9 mouse cellular contexts compared by ENCODE assay signal in genomic region chr8:71496481-71496880, GRCm38 (mm10). TPM values are rescaled to one million over a fixed set of nuclear protein-coding genes. Genes with fewer than 3 reads are reported as not detected.
DNase-seq lines count a peak whose midpoint lies in the region; ATAC-seq lines count a peak whose summit lies in the region.
"Had no signal": no experiment of that assay in that cellular context is flagged by ENCODE, and none has a peak within 500 bp of the region (broad histone marks: within the 10 kb centered on the region; RNA-seq: fewer than 3 reads in every experiment).

No protein-coding gene starts in this region.

- H3K27me3 ChIP-seq in forebrain, embryonic 10.5 days (ENCODE audit: poor library complexity, severe bottlenecking), result no peaks in the 10 kb centered on the region
- H3K27me3 ChIP-seq in forebrain, embryonic 16.5 days (replicated peaks; ENCODE audit: control insufficient read depth, insufficient read depth, low read length), result no peaks in the 10 kb centered on the region
- no peaks in the 10 kb centered on the region for H3K27me3 ChIP-seq in limb, embryonic 13.5 days

- no peaks in the 10 kb centered on the region for H3K9me3 ChIP-seq in forebrain, embryonic 10.5 days
- no peaks in the 10 kb centered on the region for H3K9me3 ChIP-seq in forebrain, embryonic 16.5 days (ENCODE audit: control insufficient read depth, low read length)
- no peaks in the 10 kb centered on the region for H3K9me3 ChIP-seq in limb, embryonic 13.5 days

- H3K27ac ChIP-seq in forebrain, embryonic 10.5 days, result peak overlapping the region; percentile 26; the same call in 1 of the 2 replicates
- no peak overlapping the region for H3K27ac ChIP-seq in forebrain, embryonic 16.5 days (ENCODE audit: low read length)
- no peak overlapping the region; the same call in 1 of the 2 replicates for H3K27ac ChIP-seq in limb, embryonic 13.5 days

- peaks cover 44% of the 10 kb centered on the region for H3K36me3 ChIP-seq in forebrain, embryonic 10.5 days (replicated peaks)
- H3K36me3 ChIP-seq in forebrain, embryonic 16.5 days (ENCODE audit: control insufficient read depth, insufficient read depth), result peaks cover 5% of the 10 kb centered on the region; the same call in 1 of the 2 replicates
- H3K36me3 ChIP-seq in limb, embryonic 13.5 days, result peaks cover 32% of the 10 kb centered on the region

- DNase-seq in forebrain, embryonic 10.5 days (ENCODE audit: extremely low spot score, low spot score), result no peak
- DNase-seq in adipocyte (ENCODE audit: low spot score), result peak; percentile 97
- peak; percentile 42 for DNase-seq in embryo, embryonic 9.5 days (ENCODE audit: extremely low spot score)
- DNase-seq in heart, postnatal 10 days, result peak; percentile 94 to 96
- DNase-seq in skeletal muscle tissue, adult 2 months (ENCODE audit: low read depth, low spot score), result peak; percentile 82
- DNase-seq in left cerebral cortex, adult 8-10 months (ENCODE audit: low spot score in 2 of 2), result no peak

- intact Hi-C loops in heart, postnatal 10 days (cut with DNase I), result no loop called here

- peaks cover 46% of the 10 kb centered on the region for H3K4me1 ChIP-seq in forebrain, embryonic 10.5 days
- H3K4me1 ChIP-seq in forebrain, embryonic 16.5 days (replicated peaks; ENCODE audit: control insufficient read depth, insufficient read depth, low read length), result peaks cover 6% of the 10 kb centered on the region
- H3K4me1 ChIP-seq in limb, embryonic 13.5 days, result peaks cover 34% of the 10 kb centered on the region

- no peak overlapping the region for H3K9ac ChIP-seq in forebrain, embryonic 16.5 days (replicated peaks; ENCODE audit: low read depth, low read length)
- H3K9ac ChIP-seq in limb, embryonic 13.5 days, result 0 out of 2 replicates have a peak overlapping the region, but pooled peaks have one; percentile 19

- no peak overlapping the region for H3K4me3 ChIP-seq in forebrain, embryonic 10.5 days
- H3K4me3 ChIP-seq in forebrain, embryonic 16.5 days (replicated peaks; ENCODE audit: low read length), result no peak overlapping the region
- H3K4me3 ChIP-seq in limb, embryonic 13.5 days, result no peak overlapping the region
- H3K4me3 ChIP-seq: erythroblast, embryonic 14.5 days had no signal

- no peak overlapping the region for H3K4me2 ChIP-seq in forebrain, embryonic 16.5 days (ENCODE audit: low read length)
- no peak overlapping the region for H3K4me2 ChIP-seq in limb, embryonic 13.5 days (replicated peaks)

- WGBS in forebrain, embryonic 10.5 days, result 56% methylated on average over 11 of the region's 11 CpGs
- 58% methylated on average over 11 of the region's 11 CpGs for WGBS in forebrain, embryonic 16.5 days
- 28% methylated on average over 11 of the region's 11 CpGs for WGBS in limb, embryonic 13.5 days

- no peak for ATAC-seq in forebrain, embryonic 16.5 days
- ATAC-seq in limb, embryonic 13.5 days (ENCODE audit: low FRiP score, low read depth), result no peak

RNA-seq across cellular contexts. Expression of gene Gtpbp3, which starts 8.6 kb away (rescaled TPM):
- polyA plus RNA-seq in forebrain, embryonic 10.5 days (2016; fragmentation: Nextera tagmentation; extraction: Ambion mirVana), result 21.3 and 22.3 TPM in 2 replicates
- 12.1 and 12.6 TPM in 2 replicates for polyA plus RNA-seq in forebrain, embryonic 16.5 days (2015; fragmentation: Nextera tagmentation; extraction: Ambion mirVana)
- 10 to 100 TPM; 19.7 to 22.1 TPM for total RNA-seq in heart, postnatal 10 days (2021)
- polyA plus RNA-seq in limb, embryonic 13.5 days (2015; fragmentation: Nextera tagmentation; extraction: Ambion mirVana), result 23.6 and 25.0 TPM in 2 replicates
- 10 to 100 TPM; 28.0 to 37.8 (median 31.0) TPM for total RNA-seq in left cerebral cortex, adult 8-10 months (2022)

RNA-seq across cellular contexts. Expression of gene Ano8, which starts 10.7 kb away (rescaled TPM):
- 1.8 TPM in 2 replicates for polyA plus RNA-seq in forebrain, embryonic 10.5 days (2016; fragmentation: Nextera tagmentation; extraction: Ambion mirVana)
- 4.1 and 4.4 TPM in 2 replicates for polyA plus RNA-seq in forebrain, embryonic 16.5 days (2015; fragmentation: Nextera tagmentation; extraction: Ambion mirVana)
- 10 to 100 TPM; 14.6 to 15.3 TPM for total RNA-seq in heart, postnatal 10 days (2021)
- 1.5 and 1.7 TPM in 2 replicates for polyA plus RNA-seq in limb, embryonic 13.5 days (2015; fragmentation: Nextera tagmentation; extraction: Ambion mirVana)
- 10 to 100 TPM; 51.0 to 61.5 (median 60.0) TPM for total RNA-seq in left cerebral cortex, adult 8-10 months (2022)

RNA-seq across cellular contexts. Expression of gene Plvap, which starts 15.1 kb away (rescaled TPM):
- 43.3 and 47.5 TPM in 2 replicates for polyA plus RNA-seq in forebrain, embryonic 10.5 days (2016; fragmentation: Nextera tagmentation; extraction: Ambion mirVana)
- polyA plus RNA-seq in forebrain, embryonic 16.5 days (2015; fragmentation: Nextera tagmentation; extraction: Ambion mirVana), result 3.5 and 4.4 TPM in 2 replicates
- total RNA-seq in heart, postnatal 10 days (2021), result 10 to 100 TPM; 21.8 to 22.0 TPM
- 58.5 and 59.4 TPM in 2 replicates for polyA plus RNA-seq in limb, embryonic 13.5 days (2015; fragmentation: Nextera tagmentation; extraction: Ambion mirVana)
- total RNA-seq in left cerebral cortex, adult 8-10 months (2022), result 10 to 100 TPM in 2 of 4 experiments, 1 to 10 TPM in 2; 7.0 to 11.7 (median 9.6) TPM

RNA-seq across cellular contexts. Expression of gene Dda1, which starts 27.5 kb away (rescaled TPM):
- 116 and 122 TPM in 2 replicates for polyA plus RNA-seq in forebrain, embryonic 10.5 days (2016; fragmentation: Nextera tagmentation; extraction: Ambion mirVana)
- 218 and 236 TPM in 2 replicates for polyA plus RNA-seq in forebrain, embryonic 16.5 days (2015; fragmentation: Nextera tagmentation; extraction: Ambion mirVana)
- 10 to 100 TPM; 37.8 to 39.1 TPM for total RNA-seq in heart, postnatal 10 days (2021)
- 98.8 and 105 TPM in 2 replicates for polyA plus RNA-seq in limb, embryonic 13.5 days (2015; fragmentation: Nextera tagmentation; extraction: Ambion mirVana)
- 10 to 100 TPM; 59.4 to 75.0 (median 64.0) TPM for total RNA-seq in left cerebral cortex, adult 8-10 months (2022)

RNA-seq across cellular contexts. Expression of gene Ccdc194, which starts 29.0 kb away (rescaled TPM):
- polyA plus RNA-seq in forebrain, embryonic 10.5 days (2016; fragmentation: Nextera tagmentation; extraction: Ambion mirVana), result 0.47 TPM in 1 of 2 replicates, not detected in the other
- polyA plus RNA-seq in forebrain, embryonic 16.5 days (2015; fragmentation: Nextera tagmentation; extraction: Ambion mirVana), result 0.26 TPM in 1 of 2 replicates, not detected in the other
- total RNA-seq in heart, postnatal 10 days (2021), result under 1 TPM in 1 of 2 experiments, not detected in 1; 0.17 TPM
- polyA plus RNA-seq in limb, embryonic 13.5 days (2015; fragmentation: Nextera tagmentation; extraction: Ambion mirVana), result 0.41 and 0.78 TPM in 2 replicates
- not detected for total RNA-seq in left cerebral cortex, adult 8-10 months (2022)
- polyA plus RNA-seq: erythroblast, embryonic 14.5 days had no signal

Comparison
In these comparisons a context has a peak if more than half of its experiments do, and no peak if none do; other contexts are left out.
1. DNase-seq: peak in adipocyte (single experiment), embryo, embryonic 9.5 days (single experiment), heart, postnatal 10 days (2 of 2) and skeletal muscle tissue, adult 2 months (single experiment); none in forebrain, embryonic 10.5 days (single experiment) and left cerebral cortex, adult 8-10 months (0 of 2).